Mouse (Mus musculus) left cerebral cortex, adult 11 months (tissue): ENCODE data around the gene Cdk2ap1.
"Not testable (repeated sequence)": the region's sequence is repeated elsewhere in the genome, so short reads cannot be mapped to it uniquely, and the experiment has no call there.

Experiments
- DNase-seq: peaks from one replicate; pipeline ENCODE4 v3.0.0; 2022; ENCODE audit warnings: low spot score

Gene Cdk2ap1

GRCm38 (mm10) chr5:124351604-124352003 lies 11.3 kb downstream of the Cdk2ap1 start:
- DNase-seq, result no peak

- DNase-seq, result peak; percentile 65
Measured at GRCm38 (mm10) chr5:124351111-124351560, 11.7 kb downstream of the Cdk2ap1 start.

GRCm38 (mm10) chr5:124350350-124350749 lies 12.5 kb downstream of the Cdk2ap1 start:
- no peak for DNase-seq

GRCm38 (mm10) chr5:124349196-124349595 lies 13.7 kb downstream of the Cdk2ap1 start:
- no peak for DNase-seq

- DNase-seq, result no peak
Measured at GRCm38 (mm10) chr5:124342897-124343296, 20.0 kb downstream of the Cdk2ap1 start.

GRCm38 (mm10) chr5:124341753-124342339 lies 21.0 kb downstream of the Cdk2ap1 start:
- not testable (repeated sequence) for DNase-seq

GRCm38 (mm10) chr5:124338791-124339190 lies 24.1 kb downstream of the Cdk2ap1 start:
- DNase-seq, result no peak

- DNase-seq, result no peak
Measured at GRCm38 (mm10) chr5:124337909-124338308, 25.0 kb downstream of the Cdk2ap1 start.

- DNase-seq, result no peak
Measured at GRCm38 (mm10) chr5:124337103-124337502, 25.8 kb downstream of the Cdk2ap1 start.

- DNase-seq, result no peak
Measured at GRCm38 (mm10) chr5:124334392-124334791, 28.5 kb downstream of the Cdk2ap1 start.

- no peak for DNase-seq
Measured at GRCm38 (mm10) chr5:124330086-124330485, 32.8 kb downstream of the Cdk2ap1 start.

GRCm38 (mm10) chr5:124327510-124328364 lies 35.1 kb downstream of the Cdk2ap1 start, which contains the start of the genes Mphosph9 and 2810006K23Rik:
Mphosph9 (minus strand) TSS chr5:124327972.
2810006K23Rik (plus strand) TSS chr5:124328089.
- DNase-seq, result peak; percentile 100

- DNase-seq, result no peak
Measured at GRCm38 (mm10) chr5:124326829-124327228, 36.1 kb downstream of the Cdk2ap1 start.

GRCm38 (mm10) chr5:124317648-124318047 lies 45.2 kb downstream of the Cdk2ap1 start:
- no peak for DNase-seq

- no peak for DNase-seq
Measured at GRCm38 (mm10) chr5:124315941-124316340, 46.9 kb downstream of the Cdk2ap1 start.

GRCm38 (mm10) chr5:124315498-124315897 lies 47.4 kb downstream of the Cdk2ap1 start:
- DNase-seq, result no peak

GRCm38 (mm10) chr5:124310091-124310490 lies 52.8 kb downstream of the Cdk2ap1 start:
- no peak for DNase-seq

- no peak for DNase-seq
Measured at GRCm38 (mm10) chr5:124309155-124309554, 53.7 kb downstream of the Cdk2ap1 start.

GRCm38 (mm10) chr5:124302853-124303252 lies 60.0 kb downstream of the Cdk2ap1 start:
- DNase-seq, result not testable (repeated sequence)

GRCm38 (mm10) chr5:124300132-124300531 lies 62.8 kb downstream of the Cdk2ap1 start:
- DNase-seq, result no peak

GRCm38 (mm10) chr5:124299307-124299706 lies 63.6 kb downstream of the Cdk2ap1 start:
- not testable (repeated sequence) for DNase-seq

- DNase-seq, result no peak
Measured at GRCm38 (mm10) chr5:124296475-124296874, 66.4 kb downstream of the Cdk2ap1 start.
